Mouse (Mus musculus) forebrain, embryonic 11.5 days (tissue): ENCODE results near the gene Ephb1. TPM values are rescaled to one million over a fixed set of nuclear protein-coding genes. Genes with fewer than 3 reads are reported as not detected.

Source experiments
- ATAC-seq: fragments of 200-750 bp; cut with Nextera tagmentation; replicated peaks from 2 replicates; pipeline ENCODE4 v1.8.0; 2017; ENCODE audit warnings: moderate TSS enrichment; ENCODE audit not compliant: low FRiP score
- DNase-seq: peaks from one replicate; pipeline ENCODE4 v3.0.0-alpha.2; 2017; ENCODE audit warnings: low spot score
- H3K27ac ChIP-seq: fragments of 300-500 bp; sonication (generic); 2 replicates; pipeline ENCODE4 v1.5.1; 2014; ENCODE audit warnings: low read depth, low read length
- H3K27me3 ChIP-seq: fragments of 300-500 bp; sonication (generic); 2 replicates; pipeline ENCODE4 v1.6.1; 2014; ENCODE audit warnings: mild to moderate bottlenecking, low read length, mixed read lengths; ENCODE audit not compliant: control insufficient read depth, insufficient read depth
- H3K36me3 ChIP-seq: fragments of 300-500 bp; sonication (generic); 2 replicates; pipeline ENCODE4 v1.6.1; 2014; ENCODE audit warnings: mild to moderate bottlenecking, low read length, moderate library complexity, mixed read lengths; ENCODE audit not compliant: control insufficient read depth, insufficient read depth
- H3K4me1 ChIP-seq: fragments of 300-500 bp; sonication (generic); replicated peaks from 2 replicates; pipeline ENCODE4 v1.6.1; 2014; ENCODE audit warnings: low read length, mixed read lengths; ENCODE audit not compliant: control insufficient read depth, insufficient read depth
- H3K4me2 ChIP-seq: fragments of 300-500 bp; sonication (generic); 2 replicates; pipeline ENCODE4 v1.6.1; 2014; ENCODE audit warnings: low read depth, mild to moderate bottlenecking, low read length, moderate library complexity, mixed read lengths; ENCODE audit not compliant: severe bottlenecking
- H3K4me3 ChIP-seq: fragments of 300-500 bp; sonication (generic); 2 replicates; pipeline ENCODE4 v1.5.1; 2014; ENCODE audit warnings: low read depth, low read length
- H3K9ac ChIP-seq: fragments of 300-500 bp; sonication (generic); 2 replicates; pipeline ENCODE4 v1.6.1; 2014; ENCODE audit warnings: low read length
- H3K9me3 ChIP-seq: fragments of 300-500 bp; sonication (generic); 2 replicates; pipeline ENCODE4 v1.6.1; 2016; ENCODE audit warnings: low read length, mixed read lengths; ENCODE audit not compliant: control insufficient read depth
- WGBS: fragments of 180-500 bp; shearing (Covaris S2); extraction: QIAGEN DNeasy Blood & Tissue Kit; methylation state at CpG from one replicate; pipeline ENCODE4 v1.1.7; 2014; 5-methylcytosine and 5-hydroxymethylcytosine counted together
- polyA plus RNA-seq: library from polyadenylated mRNA; unstranded; fragments of >200 nt; fragmentation: Nextera tagmentation; extraction: Ambion mirVana; gene quantifications from 2 replicates; pipeline ENCODE4 v1.2.1, GENCODE M21; 2014

Gene Ephb1
- 19.8 and 19.9 TPM in 2 replicates for polyA plus RNA-seq

DNA sequence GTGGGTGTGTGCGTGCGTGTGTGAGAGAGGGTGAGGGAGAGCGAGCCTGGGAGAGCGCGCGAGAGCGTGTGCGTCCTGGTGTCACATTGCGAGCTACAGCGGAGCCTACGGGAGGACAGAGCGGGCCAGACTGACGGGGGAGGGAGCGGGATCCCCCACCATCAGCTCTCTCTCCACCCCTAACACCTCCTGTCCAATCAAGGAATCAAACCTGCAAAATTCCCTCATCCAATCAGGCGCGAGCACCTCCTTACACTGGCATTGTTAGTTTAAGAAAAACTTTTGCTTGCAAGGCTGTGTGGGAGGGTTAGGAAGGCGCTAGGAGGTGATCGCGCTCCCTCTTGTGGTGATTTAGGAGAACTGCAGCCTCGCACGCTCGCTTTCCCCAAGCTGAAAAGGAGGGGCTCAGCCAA is at the start of gene Ephb1:
Ephb1 (minus strand) TSS at position 133 of the 413 bp plus-strand sequence.
- H3K36me3 ChIP-seq: no peaks in the 10 kb centered on the region
- ATAC-seq (peak; percentile 95), DNase-seq (peak; percentile 91)
- H3K27me3 ChIP-seq: peaks cover 21% of the 10 kb centered on the region; the same call in 1 of the 2 replicates
- H3K9ac ChIP-seq: peak within 1 kb of the TSS; percentile 79
- peak within 1 kb of the TSS; percentile 66 for H3K4me3 ChIP-seq
- H3K4me1 ChIP-seq: peaks cover 11% of the 10 kb centered on the region
- 1% methylated on average over 22 of the region's 22 CpGs for WGBS
- no peak within 1 kb of the TSS for H3K27ac ChIP-seq
- H3K9me3 ChIP-seq: no peaks in the 10 kb centered on the region
- peak within 1 kb of the TSS; percentile 97 for H3K4me2 ChIP-seq

DNA sequence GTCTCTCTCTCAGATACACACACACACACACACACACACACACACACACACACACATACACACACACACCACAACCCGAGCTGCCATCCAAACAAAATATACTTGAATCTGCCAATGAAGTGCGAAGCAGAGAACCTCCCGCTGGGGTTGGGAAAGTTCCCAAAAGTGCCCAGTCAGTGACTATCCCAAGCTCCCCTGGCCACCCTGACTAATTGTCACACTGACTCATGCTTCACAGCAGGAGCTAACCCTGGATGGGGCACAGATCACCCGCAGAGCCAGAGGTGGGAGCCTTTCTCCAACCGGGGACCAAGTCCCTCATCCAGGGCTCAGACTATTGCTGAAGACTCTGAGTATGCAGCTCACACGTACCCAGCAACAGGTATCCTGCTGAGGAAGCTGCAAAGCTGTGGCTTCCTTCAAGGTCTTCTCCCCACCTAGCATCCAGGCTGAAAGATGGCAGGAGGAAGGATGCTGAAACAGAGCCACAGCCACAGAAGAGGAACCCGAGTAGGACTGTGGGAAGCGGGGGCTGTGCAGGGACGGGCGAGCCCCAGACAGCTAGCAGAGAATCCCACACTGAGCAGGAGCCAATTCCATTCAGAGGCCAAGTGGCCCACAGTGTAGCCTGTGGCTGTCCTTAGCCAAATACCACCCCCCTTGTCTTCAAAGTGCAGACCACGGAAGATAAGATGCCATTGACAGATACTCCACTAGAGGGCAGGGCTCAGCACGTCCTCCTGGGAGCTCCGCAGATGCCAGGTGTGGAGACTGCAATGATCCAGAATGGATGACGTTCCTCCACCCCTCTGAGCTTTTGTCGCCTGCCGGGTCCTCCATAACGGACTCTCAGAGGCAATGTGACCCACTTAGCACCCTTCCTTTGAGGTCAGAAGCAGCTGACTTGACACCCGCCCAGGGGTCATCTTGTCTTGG is 48.9 kb upstream of the Ephb1 start:
- Histone ChIP-seq H3K4me2 (no peak overlapping the region), H3K36me3 (no peaks in the 10 kb centered on the region), H3K27me3 (peaks cover 3% of the 10 kb centered on the region; the same call in 1 of the 2 replicates), H3K9me3 (no peaks in the 10 kb centered on the region), H3K4me1 (no peaks in the 10 kb centered on the region; the same call in 1 of the 2 replicates), H3K4me3 (no peak overlapping the region), H3K27ac (no peak overlapping the region), H3K9ac (no peak overlapping the region)
- peak; percentile 73 for DNase-seq
- ATAC-seq: peak; percentile 61
- WGBS: 30% methylated on average over 18 of the region's 18 CpGs

- no peak overlapping the region for H3K9ac ChIP-seq
- H3K9me3 ChIP-seq: no peaks in the 10 kb centered on the region
- WGBS: 67% methylated on average over 3 of the region's 3 CpGs
- no peak overlapping the region for H3K4me2 ChIP-seq
- ATAC-seq: no peak
- no peak overlapping the region for H3K4me3 ChIP-seq
- no peak for DNase-seq
- no peak overlapping the region for H3K27ac ChIP-seq
- H3K36me3 ChIP-seq: no peaks in the 10 kb centered on the region
- H3K27me3 ChIP-seq: peaks cover 3% of the 10 kb centered on the region; the same call in 1 of the 2 replicates
- no peaks in the 10 kb centered on the region; the same call in 1 of the 2 replicates for H3K4me1 ChIP-seq
Measured at GRCm38 (mm10) chr9:102402671-102403070, 48.2 kb upstream of the Ephb1 start.

- WGBS: 76% methylated on average over 8 of the region's 8 CpGs
- H3K4me3 ChIP-seq: no peak overlapping the region
Measured at GRCm38 (mm10) chr9:102388266-102388665, 33.8 kb upstream of the Ephb1 start.

GRCm38 (mm10) chr9:102386816-102387215 is 32.3 kb upstream of the Ephb1 start:
- Histone ChIP-seq H3K27ac (no peak overlapping the region), H3K4me3 (no peak overlapping the region), H3K9me3 (no peaks in the 10 kb centered on the region), H3K4me2 (no peak overlapping the region), H3K4me1 (0 out of 2 replicates have a peak, but pooled peaks cover 4% of the 10 kb centered on the region), H3K27me3 (no peaks in the 10 kb centered on the region), H3K36me3 (no peaks in the 10 kb centered on the region), H3K9ac (no peak overlapping the region)
- ATAC-seq: no peak
- WGBS: 92% methylated on average over 9 of the region's 9 CpGs
- DNase-seq: peak; percentile 6

More at GRCm38 (mm10) chr9:102388266-102388665, 33.8 kb upstream of the Ephb1 start:
- Histone ChIP-seq H3K27me3 (no peaks in the 10 kb centered on the region), H3K4me2 (no peak overlapping the region), H3K36me3 (no peaks in the 10 kb centered on the region), H3K9ac (no peak overlapping the region), H3K9me3 (no peaks in the 10 kb centered on the region), H3K4me1 (0 out of 2 replicates have a peak, but pooled peaks cover 4% of the 10 kb centered on the region), H3K27ac (no peak overlapping the region)
- peak; percentile 21 for DNase-seq
- no peak for ATAC-seq

GRCm38 (mm10) chr9:102380235-102380634 is 25.7 kb upstream of the Ephb1 start:
- no peak overlapping the region for H3K9ac ChIP-seq
- H3K4me2 ChIP-seq: no peak overlapping the region
- H3K27me3 ChIP-seq: no peaks in the 10 kb centered on the region
- no peak overlapping the region for H3K4me3 ChIP-seq
- H3K36me3 ChIP-seq: no peaks in the 10 kb centered on the region
- H3K9me3 ChIP-seq: no peaks in the 10 kb centered on the region
- DNase-seq (no peak), ATAC-seq (no peak)
- 90% methylated on average over 2 of the region's 2 CpGs for WGBS
- no peak overlapping the region for H3K27ac ChIP-seq
- H3K4me1 ChIP-seq: 0 out of 2 replicates have a peak, but pooled peaks cover 4% of the 10 kb centered on the region

DNA sequence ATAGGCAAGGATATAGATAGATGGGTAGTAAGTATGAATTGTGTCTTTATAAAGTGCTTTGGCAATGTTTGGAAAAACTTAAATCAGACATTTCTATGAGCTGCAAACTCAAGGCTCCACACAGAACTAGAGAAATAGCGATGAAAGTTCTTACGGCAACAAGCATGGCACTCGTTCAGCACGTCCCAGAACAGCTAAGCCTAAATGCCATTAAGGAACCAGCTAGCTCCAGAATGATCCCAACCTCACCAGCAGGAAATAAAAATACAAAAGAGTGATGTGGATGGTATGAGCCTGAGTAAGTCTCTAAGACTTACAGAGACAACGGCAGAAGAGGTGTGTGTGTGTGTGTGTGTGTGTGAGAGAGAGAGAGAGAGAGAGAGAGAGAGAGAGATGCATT is 20.2 kb upstream of the Ephb1 start:
- Histone ChIP-seq H3K4me1 (no peaks in the 10 kb centered on the region), H3K9ac (no peak overlapping the region), H3K36me3 (no peaks in the 10 kb centered on the region), H3K27ac (no peak overlapping the region), H3K4me3 (no peak overlapping the region), H3K9me3 (no peaks in the 10 kb centered on the region), H3K4me2 (no peak overlapping the region), H3K27me3 (no peaks in the 10 kb centered on the region)
- ATAC-seq (no peak), DNase-seq (no peak)
- 91% methylated on average over 5 of the region's 5 CpGs for WGBS

DNA sequence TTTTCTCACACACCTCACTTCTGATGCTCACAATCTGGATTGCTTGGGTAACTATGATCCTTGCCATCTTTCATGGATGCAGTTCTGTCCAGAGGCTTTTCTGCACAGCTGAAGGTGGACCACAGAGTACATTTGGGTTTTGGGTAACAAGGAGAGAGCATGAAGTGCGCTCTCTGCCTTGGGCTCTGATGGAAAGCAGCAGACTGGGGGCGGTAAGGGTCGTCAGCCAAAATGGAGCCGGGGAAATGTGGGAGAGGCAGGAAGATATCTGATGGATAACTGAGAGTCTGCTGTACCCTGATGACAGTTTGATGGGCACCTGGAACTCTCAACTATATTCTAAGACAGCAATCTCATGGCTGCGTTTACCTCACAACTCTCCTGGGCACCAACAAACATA is 19.4 kb upstream of the Ephb1 start:
- ATAC-seq: no peak

More for the DNA sequence above, 19.4 kb upstream of the Ephb1 start:
- H3K27ac ChIP-seq: no peak overlapping the region
- no peaks in the 10 kb centered on the region for H3K27me3 ChIP-seq
- H3K4me2 ChIP-seq: no peak overlapping the region
- H3K9me3 ChIP-seq: no peaks in the 10 kb centered on the region
- DNase-seq: peak; percentile 37
- no peaks in the 10 kb centered on the region for H3K4me1 ChIP-seq
- no peak overlapping the region for H3K4me3 ChIP-seq
- no peak overlapping the region for H3K9ac ChIP-seq
- no peaks in the 10 kb centered on the region for H3K36me3 ChIP-seq
- WGBS: 87% methylated on average over 5 of the region's 5 CpGs
